Mouse (Mus musculus) forebrain, embryonic 14.5 days (tissue): ENCODE data around the gene Gch1. TPM values are rescaled to one million over a fixed set of nuclear protein-coding genes. Genes with fewer than 3 reads are reported as not detected.
"Not testable (repeated sequence)": the region's sequence is repeated elsewhere in the genome, so short reads cannot be mapped to it uniquely, and the experiment has no call there.

ENCODE experiments used
- ATAC-seq: fragments of 200-750 bp; cut with Nextera tagmentation; 2 replicates; pipeline ENCODE4 v1.8.0; 2017; ENCODE audit warnings: mild to moderate bottlenecking, moderate library complexity
- DNase-seq: peaks from one replicate; pipeline ENCODE4 v3.0.0-alpha.2; 2015; ENCODE audit warnings: low spot score
- H3K27ac ChIP-seq: fragments of 300-500 bp; sonication (generic); 2 replicates; pipeline ENCODE4 v1.5.1; 2014; ENCODE audit warnings: low read depth, mild to moderate bottlenecking, control low read depth, low read length, moderate library complexity
- H3K27me3 ChIP-seq: fragments of 300-500 bp; sonication (generic); replicated peaks from 2 replicates; pipeline ENCODE4 v1.6.1; 2014; ENCODE audit warnings: low read length, control low read depth, mixed read lengths; ENCODE audit not compliant: control insufficient read depth, insufficient read depth
- H3K36me3 ChIP-seq: fragments of 300-500 bp; sonication (generic); 2 replicates; pipeline ENCODE4 v1.6.1; 2014; ENCODE audit warnings: low read length, control low read depth; ENCODE audit not compliant: control insufficient read depth, insufficient read depth
- H3K4me1 ChIP-seq: fragments of 300-500 bp; sonication (generic); 2 replicates; pipeline ENCODE4 v1.6.1; 2014; ENCODE audit warnings: antibody characterized with exemption, low read length, control low read depth; ENCODE audit not compliant: control insufficient read depth, insufficient read depth
- H3K4me2 ChIP-seq: fragments of 300-500 bp; sonication (generic); 2 replicates; pipeline ENCODE4 v1.6.1; 2014; ENCODE audit warnings: mild to moderate bottlenecking, control low read depth, low read length
- H3K4me3 ChIP-seq: fragments of 300-500 bp; sonication (generic); 2 replicates; pipeline ENCODE4 v1.5.1; 2014; ENCODE audit warnings: low read depth, low read length, control low read depth
- H3K9ac ChIP-seq: fragments of 300-500 bp; sonication (generic); 2 replicates; pipeline ENCODE4 v1.6.1; 2014; ENCODE audit warnings: mild to moderate bottlenecking, low read length, control low read depth, moderate library complexity
- H3K9me3 ChIP-seq: fragments of 300-500 bp; sonication (generic); replicated peaks from 2 replicates; pipeline ENCODE4 v1.6.1; 2016; ENCODE audit warnings: low read length, control low read depth, mixed read lengths; ENCODE audit not compliant: control insufficient read depth
- WGBS: fragments of 180-500 bp; shearing (Covaris S2); extraction: QIAGEN DNeasy Blood & Tissue Kit; methylation state at CpG from one replicate; pipeline ENCODE4 v1.1.7; 2014; 5-methylcytosine and 5-hydroxymethylcytosine counted together
- polyA plus RNA-seq: library from polyadenylated mRNA; unstranded; fragments of >200 nt; fragmentation: Nextera tagmentation; extraction: Ambion mirVana; gene quantifications from 2 replicates; pipeline ENCODE4 v1.2.1, GENCODE M21; 2014

Gch1 gene
- polyA plus RNA-seq, 1 experiment from 2014 or later, result 2.0 TPM

GRCm38 (mm10) chr14:47115154-47115553, 74.1 kb downstream of the Gch1 start:
- no peak overlapping the region for H3K4me2 ChIP-seq
- no peaks in the 10 kb centered on the region for H3K27me3 ChIP-seq
- H3K36me3 ChIP-seq, result no peaks in the 10 kb centered on the region
- ATAC-seq, result no peak
- H3K4me1 ChIP-seq, result no peaks in the 10 kb centered on the region
- no peak overlapping the region for H3K9ac ChIP-seq
- DNase-seq, result no peak
- H3K27ac ChIP-seq, result no peak overlapping the region
- no peaks in the 10 kb centered on the region for H3K9me3 ChIP-seq
- 70% methylated on average over 9 of the region's 9 CpGs for WGBS
- no peak overlapping the region for H3K4me3 ChIP-seq

- Histone ChIP-seq H3K9me3 (no peaks in the 10 kb centered on the region), H3K27ac (no peak overlapping the region), H3K36me3 (no peaks in the 10 kb centered on the region), H3K4me2 (no peak overlapping the region), H3K9ac (no peak overlapping the region), H3K4me1 (no peaks in the 10 kb centered on the region), H3K27me3 (no peaks in the 10 kb centered on the region), H3K4me3 (no peak overlapping the region)
- DNase-seq, result no peak
- 56% methylated on average over 9 of the region's 9 CpGs for WGBS
- ATAC-seq, result no peak
Measured at GRCm38 (mm10) chr14:47111341-47111740, 77.9 kb downstream of the Gch1 start.

GRCm38 (mm10) chr14:47110391-47110790, 78.8 kb downstream of the Gch1 start:
- not testable (repeated sequence) for H3K4me3 ChIP-seq, ATAC-seq, H3K36me3 ChIP-seq, H3K9me3 ChIP-seq, H3K4me2 ChIP-seq, H3K9ac ChIP-seq, H3K27ac ChIP-seq, H3K27me3 ChIP-seq, H3K4me1 ChIP-seq, DNase-seq
- 85% methylated on average over 4 of the region's 7 CpGs for WGBS

DNA sequence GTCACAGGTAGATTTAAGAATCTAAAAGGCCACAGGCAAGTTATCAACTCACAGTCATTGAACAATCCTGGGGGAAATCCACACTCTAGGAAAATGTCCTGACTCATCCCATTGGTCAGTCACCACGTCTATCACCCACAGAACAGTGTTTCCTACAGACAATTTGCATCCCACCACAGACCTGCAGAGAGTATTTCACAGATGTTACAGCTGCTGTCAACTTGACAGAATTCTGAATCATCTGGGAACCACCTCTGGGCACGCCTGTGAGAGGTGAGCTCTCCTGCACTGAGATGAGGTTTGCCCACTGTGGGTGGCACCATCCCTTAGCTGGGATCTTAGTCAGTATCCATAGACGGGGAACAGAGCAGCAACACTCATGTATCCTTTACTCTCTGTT, 81.8 kb downstream of the Gch1 start:
- 76% methylated on average over 3 of the region's 3 CpGs for WGBS
- Histone ChIP-seq H3K4me1 (no peaks in the 10 kb centered on the region), H3K9ac (no peak overlapping the region), H3K27ac (no peak overlapping the region), H3K9me3 (no peaks in the 10 kb centered on the region), H3K4me2 (no peak overlapping the region), H3K4me3 (no peak overlapping the region), H3K36me3 (no peaks in the 10 kb centered on the region), H3K27me3 (no peaks in the 10 kb centered on the region)
- no peak for DNase-seq
- ATAC-seq, result no peak

DNA sequence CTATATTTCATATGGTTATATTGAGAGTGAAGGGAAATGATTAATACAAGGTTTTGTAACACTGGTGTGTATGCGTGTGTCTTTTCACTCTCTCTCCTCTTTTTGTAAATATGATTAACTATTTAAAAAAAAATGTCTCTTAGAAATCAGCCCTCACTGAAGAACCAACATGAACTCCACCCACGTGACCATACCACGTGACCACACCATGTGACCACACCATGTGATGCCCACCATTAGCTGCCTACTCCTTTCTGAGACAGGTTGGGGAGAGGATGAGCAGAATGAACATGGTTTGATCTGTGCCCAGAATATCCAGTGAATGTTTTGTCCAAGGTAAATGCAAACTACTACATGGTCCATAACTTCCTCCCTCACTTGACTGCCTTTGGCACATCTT, 83.5 kb downstream of the Gch1 start:
- Histone ChIP-seq H3K9me3 (no peaks in the 10 kb centered on the region), H3K4me3 (no peak overlapping the region), H3K27ac (no peak overlapping the region), H3K9ac (no peak overlapping the region), H3K4me1 (no peaks in the 10 kb centered on the region), H3K4me2 (no peak overlapping the region), H3K27me3 (no peaks in the 10 kb centered on the region), H3K36me3 (no peaks in the 10 kb centered on the region)
- DNase-seq (no peak), ATAC-seq (no peak)
- WGBS, result 94% methylated on average over 3 of the region's 3 CpGs

DNA sequence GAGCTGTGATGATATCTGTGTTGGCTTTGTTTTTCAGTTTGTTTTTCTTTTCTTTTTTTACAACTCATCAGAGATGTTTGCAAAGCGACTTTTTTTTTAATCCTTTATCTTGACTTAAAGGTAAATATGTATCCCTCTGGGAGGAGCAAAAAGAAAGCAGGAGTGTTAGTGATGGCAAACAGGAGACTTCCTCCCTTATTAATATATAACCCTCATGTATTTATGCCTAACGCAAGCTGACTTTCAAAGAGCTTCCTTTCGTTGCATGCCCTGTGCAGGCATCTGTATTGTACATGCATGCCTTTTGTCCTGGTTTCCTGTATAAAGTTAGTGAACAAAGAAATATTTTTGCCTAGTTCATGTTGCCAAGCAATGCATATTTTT, 84.0 kb downstream of the Gch1 start:
- no peaks in the 10 kb centered on the region for H3K4me1 ChIP-seq
- no peak for ATAC-seq

DNA sequence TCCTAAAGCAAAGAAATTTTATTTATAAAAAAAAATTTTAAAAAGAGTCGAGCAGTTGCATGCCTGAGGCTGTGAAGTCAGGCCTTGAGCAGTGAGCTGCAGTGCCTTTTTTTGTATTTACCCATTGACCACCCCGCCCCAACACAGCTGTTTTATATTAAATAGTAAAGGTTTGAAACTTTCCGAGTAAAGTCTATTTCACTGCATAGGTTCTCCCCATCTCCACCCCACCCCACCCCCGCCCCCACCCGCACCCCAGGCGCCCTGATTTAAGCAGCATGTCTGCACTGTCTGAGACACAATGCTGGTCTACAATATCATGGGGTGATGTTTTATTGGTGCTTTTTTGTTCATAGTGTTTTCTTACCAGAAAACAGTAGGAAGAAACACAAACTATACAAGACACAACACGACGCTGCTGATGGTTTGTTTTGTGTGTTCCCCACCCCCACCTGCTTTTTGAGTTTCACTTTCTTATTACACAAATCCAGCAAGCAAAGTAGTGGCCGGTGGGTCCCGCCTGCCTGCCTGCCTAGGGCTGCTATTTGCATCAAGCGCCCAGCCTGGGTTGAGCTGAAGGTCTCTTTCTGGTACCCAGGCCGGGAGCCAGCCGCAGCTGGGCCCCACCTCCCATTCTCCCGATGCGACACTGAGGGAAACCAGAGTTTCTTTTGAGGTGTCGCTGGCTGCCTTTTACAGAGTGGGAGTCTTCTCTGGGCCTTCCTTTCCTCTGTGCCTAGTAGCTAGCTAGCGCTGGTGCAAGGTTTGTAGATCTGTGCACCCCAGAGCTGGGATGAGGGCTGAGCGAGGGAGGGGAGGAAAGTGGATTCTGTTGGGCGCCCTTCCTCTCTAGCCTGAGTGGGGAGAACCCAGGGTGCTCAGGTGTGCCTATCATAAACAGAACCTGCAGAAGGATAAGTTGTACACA, 84.7 kb downstream of the Gch1 start:
- ATAC-seq, result no peak
- Histone ChIP-seq H3K9me3 (no peaks in the 10 kb centered on the region), H3K4me3 (no peak overlapping the region), H3K27ac (no peak overlapping the region), H3K4me2 (no peak overlapping the region), H3K9ac (no peak overlapping the region), H3K27me3 (no peaks in the 10 kb centered on the region), H3K36me3 (no peaks in the 10 kb centered on the region), H3K4me1 (no peaks in the 10 kb centered on the region)
- DNase-seq, result no peak
- 36% methylated on average over 19 of the region's 19 CpGs for WGBS

More for the DNA sequence above, 84.0 kb downstream of the Gch1 start:
- DNase-seq, result no peak
- no peak overlapping the region for H3K9ac ChIP-seq
- no peak overlapping the region for H3K27ac ChIP-seq
- H3K4me2 ChIP-seq, result no peak overlapping the region
- no peaks in the 10 kb centered on the region for H3K36me3 ChIP-seq
- H3K4me3 ChIP-seq, result no peak overlapping the region
- no peaks in the 10 kb centered on the region for H3K27me3 ChIP-seq
- H3K9me3 ChIP-seq, result no peaks in the 10 kb centered on the region
- WGBS, result 88% methylated on average over 3 of the region's 3 CpGs

Other genes starting within 250 kb of the Gch1 start
- 17.6 and 18.7 TPM in 2 replicates for gene Wdhd1, start 87.4 kb upstream of the Gch1 start, polyA plus RNA-seq
- 4.3 and 4.7 TPM in 2 replicates for gene Socs4, start 87.5 kb upstream of the Gch1 start, polyA plus RNA-seq
- gene Mapk1ip1l, start 108.9 kb upstream of the Gch1 start, polyA plus RNA-seq, result 49.0 and 58.8 TPM in 2 replicates
- gene Lgals3, start 178.3 kb upstream of the Gch1 start, polyA plus RNA-seq, result 2.3 and 3.1 TPM in 2 replicates
- gene Dlgap5, start 229.0 kb upstream of the Gch1 start, polyA plus RNA-seq, result 18.3 and 23.5 TPM in 2 replicates